Mouse (Mus musculus) erythroblast, embryonic 14.5 days (primary cell): Measurements from ENCODE around the gene Dusp15.

Experiments used
- GATA1 ChIP-seq: IDR thresholded peaks from 2 replicates; pipeline ENCODE4 v1.6.1; 2012; ENCODE audit warnings: low read length, inconsistent platforms, mixed read lengths
- TAL1 ChIP-seq: IDR thresholded peaks from 3 replicates; pipeline ENCODE4 v1.6.1; 2012; ENCODE audit warnings: low read length, inconsistent platforms, mixed read lengths

- no peak for TF ChIP-seq GATA1
- TF ChIP-seq TAL1 = no peak
These were observed 24.6 kb downstream of the Dusp15 start for GRCm38 (mm10) chr2:152926896-152927295.
